Mouse (Mus musculus): ENCODE measurements around the gene Gm28048.
A peak's percentile ranks its signal among the peaks of the same experiment; 100 is the strongest.

Gm28048 gene

DNA sequence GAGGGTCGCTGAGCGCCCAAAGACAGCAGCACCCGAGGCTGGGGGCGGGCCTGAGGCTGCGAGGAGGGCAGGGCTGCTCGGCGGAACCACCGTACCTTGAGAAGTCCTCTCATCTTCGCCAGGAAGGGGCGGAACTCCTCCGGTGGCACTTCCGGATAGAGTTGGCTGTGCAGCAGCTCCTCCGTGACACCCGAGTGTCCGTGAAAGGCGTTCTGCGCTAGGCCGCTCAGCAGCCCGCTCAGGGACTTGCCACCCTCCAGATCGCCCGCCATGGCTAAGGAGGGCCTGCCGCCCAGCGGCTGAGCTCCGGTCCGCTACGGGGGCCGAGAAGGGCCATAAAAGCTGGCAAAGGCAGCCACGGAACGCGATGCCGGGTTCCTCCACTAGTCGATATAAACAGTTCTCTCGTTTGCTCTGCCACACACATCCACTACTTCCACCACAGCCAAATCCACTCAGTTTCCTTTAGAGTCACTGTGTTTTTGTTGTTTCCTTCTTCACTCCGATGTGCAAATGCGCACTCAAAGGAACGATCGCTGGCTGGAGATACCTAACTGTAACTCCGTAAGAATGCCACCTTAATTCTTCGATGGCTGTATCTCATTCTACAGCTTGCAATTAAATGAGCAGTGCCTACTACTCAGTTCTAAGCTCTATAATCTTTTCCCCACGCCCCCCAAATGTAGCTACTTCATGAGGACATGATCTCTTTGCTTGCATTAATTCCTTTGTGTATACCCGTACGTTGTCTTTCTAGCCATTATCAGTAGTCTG, at the start of gene Gm28048, which contains the start of gene Commd1:
Gene Gm28048 (minus strand): TSS at position 107 of the 774 bp plus-strand sequence.
Gene Commd1 (minus strand): TSS at position 399 of the 774 bp plus-strand sequence.
- DNase-seq (ENCODE audit: low spot score), result peak; percentile 95

DNA sequence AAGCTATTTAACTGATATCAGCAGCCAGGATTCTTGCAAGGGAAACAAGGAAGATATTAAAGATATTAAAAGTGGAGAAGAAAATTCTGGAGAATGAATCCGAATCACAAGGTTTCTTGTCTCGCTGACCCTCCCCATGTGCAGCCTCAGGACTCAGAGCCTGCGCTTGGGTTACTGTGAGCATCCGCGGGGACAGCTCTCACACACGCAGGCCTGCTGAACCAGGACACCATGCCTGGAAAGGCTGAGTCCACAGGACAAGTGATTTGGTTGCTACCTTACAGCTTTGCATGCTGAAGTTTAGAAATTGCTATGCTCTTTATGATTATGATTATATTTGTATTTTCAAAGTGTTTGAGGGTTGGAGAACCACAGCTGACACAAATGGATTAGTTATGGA, 47.5 kb upstream of the Gm28048 start:
- no peak for DNase-seq (ENCODE audit: low spot score)

DNA sequence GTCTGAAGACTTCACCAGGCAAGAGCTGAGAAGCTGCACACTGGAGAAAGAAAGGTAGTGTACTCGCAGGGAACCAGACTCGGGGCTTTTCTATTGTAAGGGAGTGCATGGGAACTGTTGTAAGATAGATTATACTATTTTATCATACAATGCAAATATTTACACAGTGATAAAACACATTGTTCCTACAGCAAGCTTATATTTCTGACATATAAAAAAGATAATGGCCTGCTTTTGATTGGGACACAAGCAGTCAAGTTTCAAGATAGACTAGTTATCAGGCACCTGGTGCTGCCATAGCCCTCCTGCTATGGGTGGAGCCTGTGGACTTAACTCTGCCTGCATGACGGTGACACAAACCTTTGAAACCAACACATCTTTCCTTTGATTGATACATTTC, 47.1 kb upstream of the Gm28048 start:
- no peak for DNase-seq (ENCODE audit: low spot score)

DNA sequence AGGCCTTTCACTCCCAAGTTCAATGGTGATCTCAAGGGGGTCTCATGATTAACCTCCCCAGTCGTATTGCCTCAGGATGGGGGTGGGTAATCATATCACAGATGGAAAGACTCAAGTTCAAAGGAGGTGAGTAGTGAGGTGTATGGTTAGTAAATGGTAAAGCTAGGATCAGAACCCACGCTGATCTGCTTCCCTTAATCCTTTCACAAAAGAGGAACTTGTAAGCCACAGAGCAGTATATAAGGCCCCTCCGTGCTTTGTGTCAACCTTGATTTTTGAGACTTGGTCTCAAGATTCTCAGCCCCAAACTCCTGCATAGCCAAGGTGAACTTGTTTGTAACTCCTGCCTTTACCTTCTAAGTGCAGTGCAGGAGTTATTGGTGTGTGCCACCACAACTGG, 42.3 kb upstream of the Gm28048 start:
- no peak for DNase-seq (ENCODE audit: low spot score)

DNA sequence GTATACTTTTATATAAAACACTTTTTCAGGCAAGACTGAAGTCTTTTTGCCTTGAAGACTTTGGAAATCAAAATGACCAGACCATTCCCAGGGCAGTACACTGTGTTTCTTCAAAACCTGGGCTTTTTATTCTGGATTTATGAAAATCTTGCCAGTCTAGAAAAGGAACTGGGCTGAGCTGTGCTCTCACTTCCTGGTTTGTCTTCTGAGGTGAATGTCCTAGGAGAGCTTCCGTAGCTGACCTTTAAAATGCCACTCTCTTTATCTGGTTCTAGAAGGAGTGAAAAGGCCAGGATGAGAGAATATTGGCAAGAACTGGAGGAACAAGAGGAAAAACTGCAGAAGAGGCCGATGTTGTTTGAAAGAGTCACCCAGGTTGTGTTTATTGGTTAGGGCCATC, 41.3 kb upstream of the Gm28048 start:
- no peak for DNase-seq (ENCODE audit: low spot score)

DNA sequence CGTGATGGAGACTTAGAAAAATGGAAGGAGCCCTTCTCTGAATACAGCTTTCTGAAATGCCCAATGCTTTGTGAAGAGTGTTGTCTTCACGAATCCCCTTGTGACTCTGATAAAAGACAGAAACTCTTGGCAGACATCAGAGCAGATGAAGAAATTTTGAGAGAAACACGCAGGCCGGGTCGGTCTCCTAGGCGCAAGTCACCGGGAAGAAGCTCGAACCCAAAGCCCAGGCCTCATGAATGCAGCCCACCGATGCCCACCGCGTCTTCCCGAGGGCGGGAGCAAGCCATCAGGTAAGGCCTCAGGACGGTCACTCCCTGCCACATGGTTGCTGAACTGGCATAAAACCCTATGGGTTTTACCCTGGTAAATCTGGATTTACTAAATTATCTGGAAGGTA, 39.0 kb upstream of the Gm28048 start:
- no peak for DNase-seq (ENCODE audit: low spot score)

DNA sequence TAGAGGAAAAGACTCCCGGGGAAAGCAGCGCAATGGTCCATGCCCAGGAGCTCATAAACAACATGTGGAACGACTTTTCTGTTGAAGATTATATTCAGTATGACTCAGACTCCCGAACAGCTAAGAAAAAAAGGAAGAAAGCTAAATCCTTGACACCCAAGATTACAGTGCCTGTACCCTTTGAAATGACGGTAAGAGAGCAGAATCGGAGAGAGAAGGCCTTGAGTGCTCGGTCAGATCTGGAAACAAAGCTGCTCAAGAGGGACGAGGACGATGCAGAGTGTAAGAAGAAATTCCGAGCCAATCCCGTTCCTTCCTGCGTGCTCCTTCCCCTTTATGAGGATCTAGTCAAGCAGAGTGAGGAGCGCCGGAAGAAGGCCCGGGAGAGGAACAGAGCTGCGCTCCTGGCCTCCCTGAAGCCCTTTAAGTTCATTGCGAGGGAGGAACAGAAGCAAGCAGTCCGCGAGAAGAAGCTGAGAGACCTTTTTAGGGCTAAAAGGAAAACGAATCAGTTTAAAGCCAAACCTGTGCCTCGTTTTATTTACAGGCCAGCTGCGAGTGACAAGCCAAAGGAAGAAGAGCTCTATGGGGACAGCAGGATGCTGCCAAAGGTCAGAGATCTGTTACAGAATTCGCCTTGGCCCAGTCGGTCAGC, 38.4 kb upstream of the Gm28048 start:
- no peak for DNase-seq (ENCODE audit: low spot score)

DNA sequence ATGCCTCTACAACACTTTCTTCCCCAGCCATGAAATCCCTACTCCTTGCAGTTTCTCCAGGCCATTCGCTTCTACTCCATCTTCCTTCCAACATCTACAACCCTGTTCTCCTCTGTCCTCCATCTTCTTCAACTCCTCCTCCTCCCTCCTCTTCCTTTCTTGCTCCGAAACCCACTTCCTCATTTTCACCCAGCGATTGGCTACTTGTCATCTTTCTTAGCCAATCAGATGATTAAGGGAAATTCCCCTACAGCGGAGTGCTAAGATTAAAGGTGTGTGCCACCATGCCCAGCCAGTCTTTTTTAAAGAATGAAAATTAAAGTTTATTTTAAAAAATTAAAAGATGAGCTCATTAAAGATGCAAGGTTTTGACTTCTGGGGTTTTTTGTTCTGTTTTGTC, 36.1 kb upstream of the Gm28048 start:
- DNase-seq (ENCODE audit: low spot score), result no peak

DNA sequence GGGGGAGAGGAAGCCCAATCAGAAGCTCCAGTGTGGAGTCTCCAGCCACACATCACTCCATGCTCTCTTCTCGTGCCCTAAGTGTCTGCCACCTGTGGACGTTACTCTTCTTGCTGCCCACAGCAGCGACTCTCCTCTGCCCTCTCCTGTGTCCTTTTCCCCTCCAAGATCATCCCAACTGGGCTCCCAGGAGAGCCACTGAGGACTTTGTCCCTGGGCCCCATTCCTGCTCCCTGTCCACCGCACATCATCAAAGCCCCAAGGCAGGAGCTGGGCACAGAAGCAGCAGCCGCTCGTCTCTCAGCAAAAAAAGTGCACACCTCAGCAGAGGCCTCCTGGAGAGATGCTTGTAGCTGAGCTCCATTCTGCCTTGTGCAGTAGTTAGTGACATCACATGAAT, 33.1 kb upstream of the Gm28048 start:
- no peak for DNase-seq (ENCODE audit: low spot score)

DNA sequence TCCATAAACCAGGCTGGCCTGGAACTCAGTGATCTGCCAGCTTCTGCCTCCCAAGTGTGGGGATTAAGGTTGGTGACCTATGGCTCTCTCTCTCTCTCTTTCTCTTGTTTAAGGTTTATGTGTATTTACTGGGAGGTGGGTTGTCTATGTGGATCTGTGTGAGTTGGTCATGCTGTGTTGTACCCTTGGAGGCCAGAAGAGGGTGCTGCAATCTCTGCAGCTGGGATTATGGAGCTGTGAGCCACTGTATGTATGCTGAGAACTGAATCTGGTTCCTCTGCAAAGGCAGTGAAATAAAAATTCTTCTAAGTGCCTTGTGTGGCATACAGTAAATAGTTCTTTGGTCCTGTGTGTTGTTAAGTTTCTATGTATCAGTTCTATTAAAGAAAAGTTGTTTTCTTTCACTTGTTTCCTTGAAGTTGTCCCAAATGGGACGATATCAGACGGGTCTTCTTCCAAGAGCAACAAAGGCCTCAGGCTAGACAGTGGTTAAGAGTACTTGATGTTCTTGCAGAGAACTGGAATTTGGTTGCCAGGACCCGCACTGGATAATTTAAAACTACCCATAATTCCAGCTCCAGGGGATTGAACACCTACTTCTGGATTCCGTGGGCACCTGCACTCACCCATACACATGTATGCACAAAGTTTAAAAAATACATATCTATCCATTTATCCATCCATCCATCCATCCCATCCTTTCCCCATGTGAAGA, 31.8 kb upstream of the Gm28048 start:
- DNase-seq (ENCODE audit: low spot score), result no peak

DNA sequence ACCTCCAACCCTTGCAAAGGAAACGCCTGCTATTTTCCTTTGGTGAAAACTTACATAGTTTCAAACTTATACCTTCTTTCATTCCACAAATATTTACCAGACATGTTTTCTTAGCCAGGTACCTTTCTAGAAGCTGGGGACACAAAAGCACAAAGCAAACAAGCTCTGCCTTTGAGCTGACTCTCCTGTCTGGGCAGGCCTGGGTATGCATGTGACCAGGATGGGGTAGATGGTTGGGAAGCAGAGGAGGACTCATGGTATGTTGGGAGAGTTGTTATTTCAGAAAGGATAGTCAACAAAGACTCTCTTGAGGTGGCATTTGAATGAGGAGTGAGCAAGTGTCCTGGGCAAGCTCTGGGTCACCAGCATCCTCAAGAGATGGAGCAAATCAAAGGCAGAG, 31.2 kb upstream of the Gm28048 start:
- no peak for DNase-seq (ENCODE audit: low spot score)

DNA sequence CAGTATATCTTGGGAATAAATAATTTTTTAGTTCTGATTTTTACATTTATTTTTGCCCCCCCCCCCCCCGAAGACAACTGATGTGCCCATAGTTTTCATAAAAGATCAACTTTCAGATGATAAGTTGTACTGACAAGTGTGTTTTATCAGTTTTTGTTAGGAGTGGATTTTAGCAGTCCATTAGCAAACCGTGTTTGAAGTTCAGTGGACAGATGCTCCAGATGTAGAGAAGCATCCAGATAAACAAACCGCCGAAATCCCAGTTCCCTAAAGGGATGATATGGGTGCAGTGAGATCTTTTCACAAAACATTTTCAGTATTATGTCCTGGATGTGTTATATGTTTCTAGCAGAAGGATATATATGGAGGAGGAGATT, 26.9 kb upstream of the Gm28048 start:
- DNase-seq (ENCODE audit: low spot score), result no peak

DNA sequence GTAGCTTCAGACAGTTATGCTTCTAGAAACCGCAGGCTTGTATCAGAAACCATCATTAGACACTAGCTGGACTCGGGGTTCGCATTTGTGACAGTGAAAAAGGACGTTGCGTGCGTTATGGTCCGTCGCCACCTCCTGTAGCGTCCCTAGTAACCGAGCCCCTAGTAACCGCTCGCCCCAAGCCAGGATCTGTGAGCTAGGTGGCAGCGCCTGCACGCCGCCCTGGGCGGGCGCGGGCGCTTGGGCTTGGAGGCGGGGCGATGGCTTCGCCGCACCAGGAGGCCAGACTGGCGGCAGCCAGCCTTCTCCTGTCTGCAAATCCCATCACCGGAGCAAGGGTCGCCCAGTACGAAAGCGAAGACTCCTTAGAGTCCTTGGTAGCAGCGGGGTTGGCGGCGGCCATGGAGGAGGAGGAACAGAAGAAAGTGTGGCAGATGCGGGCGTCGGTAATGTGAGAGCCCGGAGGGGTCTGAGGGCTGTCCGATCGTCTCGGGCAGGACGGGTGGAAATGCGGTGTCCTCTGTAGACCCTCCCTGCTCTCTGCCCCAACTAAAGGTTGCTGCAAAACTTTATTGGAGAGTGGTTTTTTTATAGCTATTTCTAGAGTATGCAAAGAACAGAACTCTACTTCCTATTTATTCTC, 26.4 kb upstream of the Gm28048 start:
- DNase-seq (ENCODE audit: low spot score), result peak; percentile 81

DNA sequence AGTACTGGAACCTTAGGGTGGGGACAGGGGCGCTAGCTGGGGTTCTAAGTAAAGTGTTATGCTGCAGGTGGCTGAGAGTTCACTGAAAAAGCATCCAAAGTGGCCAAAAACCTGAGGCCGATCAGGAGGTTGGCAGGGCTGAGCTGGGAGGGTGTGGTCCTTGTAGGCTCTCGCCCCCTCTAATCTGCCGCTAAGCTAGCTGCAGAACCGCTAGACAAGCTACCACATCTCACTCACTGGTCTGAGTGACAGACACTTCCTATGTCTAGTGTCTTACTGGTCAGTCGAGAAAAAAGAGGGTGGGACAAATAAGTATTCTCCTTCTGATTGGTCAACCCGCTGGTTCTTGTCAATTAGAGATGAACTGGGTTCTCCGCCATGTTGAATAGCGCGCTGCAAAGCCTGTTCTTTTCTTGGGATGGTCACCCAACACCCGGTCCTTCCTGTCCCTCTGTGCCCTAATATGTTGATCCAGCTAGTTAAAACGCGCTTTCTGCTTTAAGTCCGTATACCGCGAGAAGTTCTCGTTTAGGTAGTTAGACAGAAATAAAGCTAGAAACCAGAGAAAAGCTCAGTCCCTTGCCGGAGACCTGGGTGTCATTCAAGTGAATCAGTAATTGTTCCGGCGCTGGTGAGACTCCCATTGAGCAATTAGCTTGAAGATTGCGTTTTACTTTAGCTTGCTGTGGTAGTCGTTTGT, 25.7 kb upstream of the Gm28048 start, which contains the start of gene Fam161a:
Gene Fam161a (plus strand): TSS at position 51 of the 700 bp plus-strand sequence.
- DNase-seq (ENCODE audit: low spot score), result peak; percentile 87

DNA sequence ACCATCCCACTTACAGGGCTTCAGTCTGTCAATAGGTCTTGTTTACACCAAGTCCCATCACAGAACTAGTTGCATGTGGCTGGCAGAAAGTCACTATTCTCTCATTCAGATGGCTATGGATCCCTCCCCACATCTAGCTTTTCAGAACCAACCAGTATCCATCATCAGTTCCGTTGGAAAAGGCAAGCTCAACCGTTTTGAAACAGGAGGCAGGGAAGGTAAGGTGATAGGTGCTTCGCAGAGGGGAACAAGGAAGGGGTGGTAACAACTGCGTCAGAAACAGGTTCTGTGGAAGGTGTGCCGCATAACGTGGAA, 25.2 kb upstream of the Gm28048 start:
- no peak for DNase-seq (ENCODE audit: low spot score)

DNA sequence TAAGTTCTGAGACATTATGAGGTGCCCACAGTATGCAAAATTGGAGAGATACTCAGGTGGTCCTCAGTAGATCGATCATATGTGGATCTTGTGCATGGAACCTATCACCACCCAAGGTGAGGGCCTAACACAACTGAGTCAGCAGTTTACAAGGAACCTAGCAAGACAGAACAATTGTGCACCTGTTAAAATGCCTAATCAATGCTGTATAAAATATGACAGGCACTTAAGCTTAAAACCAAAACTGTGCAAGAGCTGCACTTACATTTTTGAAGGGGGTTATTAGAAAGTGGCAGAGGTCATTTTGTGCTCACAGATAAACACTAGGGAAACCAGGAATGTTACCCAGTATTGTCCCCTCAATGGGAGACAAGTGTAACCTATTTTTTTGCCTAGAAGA, 23.4 kb upstream of the Gm28048 start:
- DNase-seq (ENCODE audit: low spot score), result no peak

DNA sequence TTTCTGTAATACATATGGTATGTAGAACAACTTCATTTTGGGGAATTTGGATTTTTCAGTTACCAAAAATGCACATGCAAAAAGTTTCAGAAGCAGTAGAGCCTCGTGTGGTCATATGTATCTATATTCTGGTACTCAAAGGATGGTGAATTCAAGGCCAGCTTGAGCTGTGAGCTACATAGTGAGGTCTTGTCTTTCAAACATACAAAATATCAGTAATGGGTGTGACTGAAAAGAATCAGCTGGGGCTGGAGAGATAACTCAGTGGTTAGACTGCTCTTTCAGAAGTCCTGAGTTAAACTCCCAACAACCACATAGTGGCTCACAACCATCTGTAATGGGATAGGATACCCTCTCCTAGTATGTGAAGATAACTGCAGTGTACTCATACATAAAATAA, 16.4 kb upstream of the Gm28048 start:
- no peak for DNase-seq (ENCODE audit: low spot score)

DNA sequence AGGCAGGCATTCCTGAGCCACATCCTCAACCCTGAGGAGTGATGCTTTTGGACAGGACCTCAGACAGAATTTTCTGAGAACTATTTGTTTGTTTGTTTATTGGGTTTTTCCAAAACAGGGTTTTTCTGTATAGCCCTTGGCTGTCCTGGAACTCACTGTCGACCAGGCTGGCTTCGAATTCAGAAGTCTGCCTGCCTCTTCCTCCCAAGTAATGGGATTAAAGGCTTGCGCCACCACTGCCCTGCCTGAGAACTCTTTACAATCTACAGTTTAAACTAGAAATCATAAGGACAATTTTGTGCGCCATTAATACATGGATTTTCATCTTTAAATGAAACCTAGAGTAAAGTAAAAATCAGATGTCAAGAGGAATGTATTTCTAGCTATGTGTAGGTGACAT, 13.6 kb upstream of the Gm28048 start:
- DNase-seq (ENCODE audit: low spot score), result no peak

DNA sequence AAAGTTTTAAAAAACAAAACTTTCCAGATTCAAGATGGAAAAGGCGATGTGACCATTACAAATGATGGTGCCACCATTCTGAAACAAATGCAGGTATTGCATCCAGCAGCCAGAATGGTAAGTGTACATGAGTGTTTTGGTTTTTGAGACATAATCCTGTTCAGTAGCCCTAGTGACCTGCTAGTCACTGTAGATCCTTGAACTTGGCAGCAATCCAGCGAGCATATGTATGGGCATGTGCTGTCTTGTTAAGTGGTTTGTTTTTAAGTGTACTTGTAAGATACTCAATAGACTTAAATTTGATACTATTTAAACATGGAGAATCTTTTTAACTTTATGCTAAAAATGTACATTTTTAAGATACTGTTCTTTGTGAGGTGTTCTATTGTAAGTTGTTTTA, 12.4 kb upstream of the Gm28048 start:
- DNase-seq (ENCODE audit: low spot score), result no peak

DNA sequence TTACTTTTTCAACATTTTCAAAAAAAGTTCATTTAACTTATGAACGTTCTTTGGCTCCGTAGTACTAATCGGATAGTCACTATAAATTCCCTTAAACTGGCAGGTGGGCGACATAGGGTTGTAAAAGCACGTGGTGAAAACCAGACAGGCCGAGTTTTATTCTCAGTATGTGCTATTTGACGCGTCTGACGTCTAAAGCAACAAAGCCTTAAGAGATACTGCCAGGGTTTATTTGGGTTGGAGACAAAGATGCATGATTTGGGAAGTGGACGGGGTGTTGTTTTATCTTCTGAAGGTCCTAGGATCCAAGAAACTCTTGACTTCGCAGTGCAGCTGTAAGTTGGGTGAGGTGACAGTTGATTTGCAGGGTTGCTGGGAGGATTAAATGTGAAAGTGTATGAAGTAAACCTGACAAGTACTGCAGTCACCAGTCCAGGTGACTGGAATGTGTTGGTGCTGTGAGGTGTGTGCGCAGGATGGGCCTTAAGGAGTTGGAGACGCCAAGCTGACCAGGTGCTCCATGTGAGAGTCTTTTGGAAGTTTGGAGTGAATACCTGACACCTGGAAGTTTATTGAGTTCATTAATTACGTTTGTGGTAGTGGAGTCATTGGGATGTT, 9.4 kb upstream of the Gm28048 start:
- DNase-seq (ENCODE audit: low spot score), result no peak

DNA sequence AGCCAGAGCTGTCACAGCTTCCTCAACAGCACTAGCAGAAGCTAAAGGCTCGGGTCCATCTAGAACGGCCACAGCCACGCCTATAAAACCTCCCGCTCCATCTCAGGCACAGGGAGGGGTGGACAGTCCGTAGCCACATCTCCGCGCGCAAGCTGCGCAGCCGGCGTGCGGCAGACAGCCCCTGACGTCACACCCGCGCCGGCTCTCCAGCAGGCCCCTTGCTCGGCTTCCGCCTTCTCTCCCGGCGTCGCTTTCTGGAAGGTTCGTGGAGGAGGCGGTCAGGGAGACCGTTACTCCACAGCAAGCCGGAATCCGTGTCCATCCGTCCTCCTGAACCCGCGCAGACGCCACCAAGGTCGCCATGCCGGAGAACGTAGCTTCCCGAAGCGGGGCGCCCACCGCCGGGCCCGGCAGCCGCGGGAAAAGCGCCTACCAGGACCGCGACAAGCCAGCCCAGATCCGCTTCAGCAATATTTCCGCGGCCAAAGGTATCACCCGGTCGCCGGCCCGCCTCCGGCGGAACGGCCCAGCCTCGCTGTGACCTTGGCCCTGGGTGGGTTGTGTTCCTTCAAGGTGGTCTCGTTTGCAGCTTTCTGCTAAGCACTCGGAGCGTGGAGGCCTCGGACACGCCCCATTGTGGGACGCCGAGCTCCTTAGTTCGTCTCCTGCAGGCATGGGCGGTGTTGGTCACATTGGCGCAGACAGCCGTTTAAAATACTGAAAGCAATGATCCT, 8.7 kb upstream of the Gm28048 start, which contains the start of gene Cct4:
Gene Cct4 (plus strand): TSS at position 127 of the 734 bp plus-strand sequence.
- DNase-seq (ENCODE audit: low spot score), result peak; percentile 93
